Mouse (Mus musculus) spleen, adult 2 months (tissue): ENCODE measurements at regions not wholly inside any gene's neighbourhood (a gene's known extent, or its start where the extent isn't known, plus 50 kb on each side); places are given as distances from the start of the nearest gene placed in this dataset.

Experiments
- CTCF ChIP-seq: fragments of 200-500 bp; IDR thresholded peaks from 2 replicates; pipeline ENCODE4 v1.5.1; 2011; ENCODE audit warnings: mild to moderate bottlenecking, inconsistent platforms; ENCODE audit not compliant: insufficient read depth, insufficient read length, insufficient replicate concordance; ENCODE audit errors: extremely low read depth
- POLR2A ChIP-seq: fragments of 200-500 bp; IDR thresholded peaks from 2 replicates; pipeline ENCODE4 v1.6.1; 2011; ENCODE audit warnings: low read depth, low read length, inconsistent platforms

DNA sequence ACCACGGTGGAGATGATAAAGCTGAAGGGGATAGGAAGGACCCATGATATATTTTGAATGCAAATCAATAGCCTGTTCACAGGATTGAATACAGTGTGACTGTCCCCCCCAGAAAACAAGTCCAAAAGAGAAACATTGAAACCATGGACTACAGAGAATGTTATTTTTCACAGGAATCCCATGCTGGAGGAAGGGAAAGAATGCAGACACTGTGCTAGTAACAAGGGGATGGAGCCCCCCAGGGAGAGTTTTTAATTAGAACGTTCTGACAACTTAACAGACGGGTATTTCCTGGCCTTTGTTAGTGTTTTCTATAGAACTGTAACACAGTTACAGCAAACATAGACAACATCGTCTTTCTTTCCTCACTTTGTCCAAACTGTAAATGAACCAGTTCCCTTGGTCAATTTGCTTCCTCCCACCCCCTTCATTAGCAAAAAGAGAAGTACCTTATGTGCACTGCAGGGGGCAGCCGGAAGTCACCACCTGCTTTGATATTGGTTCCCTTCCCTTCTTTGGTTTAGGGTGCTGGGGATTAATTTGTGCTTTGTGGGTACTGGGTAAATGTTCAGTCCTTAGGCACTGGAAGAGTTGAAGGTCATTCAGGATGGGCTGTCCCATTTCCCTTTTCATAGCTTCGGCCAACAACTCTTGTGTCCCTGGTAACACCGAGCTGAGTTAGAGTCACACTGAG is 64.9 kb upstream of the Pfn2 start:
- TF ChIP-seq CTCF (no peak), POLR2A (no peak)
